In genomic region chr5:20470466-20470865, GRCm38 (mm10) we compare ENCODE assay signal across 7 mouse cellular contexts.
DNase-seq lines count a peak whose midpoint lies in the region; ATAC-seq and TF ChIP-seq lines count a peak whose summit lies in the region.

No protein-coding gene starts in this region.

- peak; percentile 39 for TF ChIP-seq CTCF in G1E (IDR thresholded peaks at IDR 0.05; ENCODE audit: low read depth, low read length)
- TF ChIP-seq CTCF in lung, adult 2 months (IDR thresholded peaks at IDR 0.05; ENCODE audit: insufficient read depth, low read length), result peak; percentile 68

- peak; percentile 14 for DNase-seq in liver
- DNase-seq in G1E (ENCODE audit: low spot score), result peak; percentile 9
- peak; percentile 2 for DNase-seq in c-Kit-positive CD71-positive TER-119-positive erythroid progenitor cells, embryonic 14.5 days (ENCODE audit: low spot score)
- peak; percentile 32 for DNase-seq in lung, adult 2 months
- peak; percentile 6 to 26 for DNase-seq in thymus, adult 18-20 months
- no peak for DNase-seq in layer of hippocampus, adult 8-10 months (ENCODE audit: low spot score in 2 of 2)

- no peak for TF ChIP-seq POLR2A in lung, adult 2 months (IDR thresholded peaks at IDR 0.05; ENCODE audit: borderline replicate concordance, extremely low read depth, low read depth, low read length)

- no peak for ATAC-seq in liver, embryonic 12.5 days
- peak; percentile 45; the same call in 1 of the 2 replicates for ATAC-seq in G1E (ENCODE audit: extremely low read depth, insufficient number of reproducible peaks, low FRiP score, poor library complexity, severe bottlenecking)

- no peak overlapping the region for H3K27ac ChIP-seq in liver, embryonic 12.5 days

- H3K4me1 ChIP-seq in liver, embryonic 12.5 days, result no peaks in the 10 kb centered on the region
- H3K4me1 ChIP-seq in G1E (ENCODE audit: insufficient read depth, low read depth, low read length), result no peaks in the 10 kb centered on the region
- no peaks in the 10 kb centered on the region for H3K4me1 ChIP-seq in lung, adult 2 months (ENCODE audit: control insufficient read depth, insufficient read depth, low read length)

- H3K27me3 ChIP-seq in liver, embryonic 12.5 days (replicated peaks), result no peaks in the 10 kb centered on the region
- no peaks in the 10 kb centered on the region for H3K27me3 ChIP-seq in G1E (ENCODE audit: insufficient read depth, low read length)

- H3K4me3 ChIP-seq in liver, embryonic 12.5 days, result no peak overlapping the region
- H3K4me3 ChIP-seq in G1E (ENCODE audit: low read depth, low read length), result no peak overlapping the region
- no peak overlapping the region for H3K4me3 ChIP-seq in lung, adult 2 months (replicated peaks; ENCODE audit: extremely low read depth, low read depth, low read length)

- H3K9me3 ChIP-seq in liver, embryonic 12.5 days (replicated peaks), result no peaks in the 10 kb centered on the region
- no peaks in the 10 kb centered on the region for H3K9me3 ChIP-seq in G1E (replicated peaks)

- no peak overlapping the region for H3K4me2 ChIP-seq in liver, embryonic 12.5 days

- no peak overlapping the region for H3K9ac ChIP-seq in liver, embryonic 12.5 days

- no peaks in the 10 kb centered on the region for H3K36me3 ChIP-seq in liver, embryonic 12.5 days
- no peaks in the 10 kb centered on the region for H3K36me3 ChIP-seq in G1E (replicated peaks)

Comparison
In these comparisons a context has a peak if more than half of its experiments do, and no peak if none do; other contexts are left out.
1. DNase-seq: peak in liver (single experiment), G1E (single experiment), c-Kit-positive CD71-positive TER-119-positive erythroid progenitor cells, embryonic 14.5 days (single experiment), lung, adult 2 months (single experiment) and thymus, adult 18-20 months (2 of 2); none in layer of hippocampus, adult 8-10 months (0 of 2).